Mouse (Mus musculus) gastrocnemius, postnatal 4 days (tissue): ENCODE measurements around the gene Psmd3. TPM values are rescaled to one million over a fixed set of nuclear protein-coding genes. Genes with fewer than 3 reads are reported as not detected.
"Not testable (repeated sequence)": the region's sequence is repeated elsewhere in the genome, so short reads cannot be mapped to it uniquely, and the experiment has no call there.

Source experiments
- DNase-seq, 2 experiments: peaks; one replicate each; pipeline ENCODE4 v3.0.0; 2021 to 2022; ENCODE audit warnings: low spot score in 2 of 2, mixed read lengths in 2 of 2
- total RNA-seq, 2 experiments: library from RNA; stranded (reverse); gene quantifications; 2 replicates each; pipeline ENCODE4 v1.2.3; 2021

Psmd3 gene
- total RNA-seq, 2 experiments from 2014 or later: 130 to 140 TPM

DNA sequence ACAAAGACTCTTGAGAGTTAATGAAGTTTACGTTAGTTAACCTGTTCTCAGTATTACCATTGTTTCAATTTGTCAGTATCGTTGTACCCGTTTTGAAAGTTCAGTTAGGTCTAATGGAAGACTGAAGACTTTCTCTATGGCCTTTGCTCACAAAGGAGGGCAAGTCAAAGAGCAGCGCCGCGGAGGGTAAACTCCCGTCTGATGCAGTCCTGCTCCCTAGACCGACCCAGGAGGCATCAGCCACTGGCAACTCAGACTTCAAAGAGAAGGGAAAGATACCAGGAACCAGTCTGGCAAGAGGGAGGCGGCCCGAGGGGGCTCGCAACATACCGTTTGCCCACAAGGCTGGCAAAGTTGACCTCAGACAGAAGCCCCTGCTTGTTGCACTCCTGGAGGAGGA, 31.3 kb downstream of the Psmd3 start:
- DNase-seq: no peak

DNA sequence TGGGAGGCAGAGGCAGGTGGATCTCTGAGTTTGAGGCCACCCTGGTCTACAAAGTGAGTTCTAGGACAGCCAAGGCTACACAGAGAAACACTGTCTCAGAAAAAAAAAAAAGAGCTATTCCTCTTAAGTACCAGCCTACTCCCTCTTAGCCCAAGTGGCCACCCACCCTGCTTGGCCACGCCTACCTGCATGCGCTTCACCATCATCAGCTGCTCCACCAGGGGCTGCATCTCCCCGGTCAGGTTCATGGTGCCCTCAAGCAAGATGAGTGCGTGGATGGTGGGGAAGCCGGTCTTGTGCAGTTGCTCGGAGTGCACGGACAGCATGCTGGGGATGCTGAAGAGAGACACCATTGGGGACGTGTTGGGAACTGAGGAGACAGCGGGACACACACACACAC, 33.6 kb downstream of the Psmd3 start:
- no peak for DNase-seq

DNA sequence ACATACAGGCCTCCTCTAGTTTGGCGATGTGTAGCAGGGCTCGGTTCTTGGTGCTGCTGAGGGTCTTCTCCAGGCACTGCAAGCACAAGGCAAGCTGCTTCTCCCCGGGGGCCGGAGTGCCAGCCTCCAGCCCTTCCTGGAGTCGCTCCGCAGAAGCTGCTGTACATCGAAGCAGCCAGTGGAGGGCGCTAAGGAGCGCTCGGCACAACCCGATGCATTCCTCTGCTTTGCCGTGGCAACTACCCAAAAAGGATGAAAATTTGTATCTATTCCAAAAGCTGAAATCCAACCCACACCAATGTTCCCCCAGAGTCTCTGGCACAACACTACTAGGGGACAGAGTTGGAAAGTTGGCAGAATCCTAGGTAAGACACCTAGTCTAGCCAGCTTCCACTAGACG, 35.5 kb downstream of the Psmd3 start:
- peak; percentile 75 to 84 for DNase-seq

DNA sequence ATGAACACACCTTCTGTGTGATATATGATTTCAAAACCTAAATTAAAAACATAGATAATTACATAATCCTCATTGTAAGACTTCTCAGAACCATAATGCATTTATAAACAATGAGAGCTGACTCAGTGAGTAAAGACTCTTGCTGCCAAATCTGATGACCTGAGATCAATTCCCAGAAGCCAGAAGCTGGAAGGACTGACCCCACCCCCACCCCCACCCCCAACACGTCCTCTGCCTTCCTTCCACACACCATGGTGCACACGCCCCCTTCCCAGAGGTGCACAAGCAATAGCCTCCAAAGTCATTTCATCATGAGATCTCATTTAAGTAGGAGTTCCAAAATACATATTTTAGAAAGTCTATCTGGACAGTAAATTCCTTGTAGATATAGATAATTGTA, 38.4 kb downstream of the Psmd3 start:
- no peak for DNase-seq

DNA sequence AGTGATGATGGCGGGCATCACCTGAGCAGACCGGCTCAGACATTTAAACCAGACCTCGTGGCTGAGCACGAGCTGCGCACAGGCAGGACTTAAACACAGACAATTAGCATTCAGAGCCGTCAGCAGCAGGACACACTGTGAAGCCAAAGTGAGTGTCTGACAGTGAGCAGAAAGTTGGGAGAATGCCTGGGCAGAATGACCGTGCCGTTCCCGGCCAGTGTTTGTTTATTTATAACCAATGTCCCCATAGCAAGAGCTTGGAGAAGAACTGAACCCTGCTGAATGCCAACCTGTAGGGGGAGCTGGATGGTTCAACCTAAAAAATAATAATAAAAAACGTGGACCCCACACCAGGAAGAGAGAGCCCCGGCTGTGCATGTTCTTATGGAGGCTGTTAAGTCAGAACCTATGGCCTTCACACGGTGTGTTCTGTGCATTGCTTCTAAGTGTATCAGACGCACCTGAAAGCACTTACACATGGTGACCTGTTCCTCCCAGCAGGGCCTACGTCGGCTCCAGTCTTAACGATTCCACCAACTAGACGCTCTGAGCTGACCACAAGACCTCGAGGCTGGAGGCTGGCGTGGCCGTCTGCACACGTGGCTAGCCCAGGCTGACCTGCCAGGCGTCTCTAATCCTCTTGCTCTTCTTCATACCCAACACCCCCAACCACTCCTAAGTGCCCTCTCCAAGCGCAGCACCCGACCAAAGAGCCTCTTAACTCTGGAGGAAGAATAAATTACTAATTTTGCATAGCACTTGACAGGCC, 39.3 kb downstream of the Psmd3 start:
- peak in 1 of 2 experiments; percentile 77 for DNase-seq

DNA sequence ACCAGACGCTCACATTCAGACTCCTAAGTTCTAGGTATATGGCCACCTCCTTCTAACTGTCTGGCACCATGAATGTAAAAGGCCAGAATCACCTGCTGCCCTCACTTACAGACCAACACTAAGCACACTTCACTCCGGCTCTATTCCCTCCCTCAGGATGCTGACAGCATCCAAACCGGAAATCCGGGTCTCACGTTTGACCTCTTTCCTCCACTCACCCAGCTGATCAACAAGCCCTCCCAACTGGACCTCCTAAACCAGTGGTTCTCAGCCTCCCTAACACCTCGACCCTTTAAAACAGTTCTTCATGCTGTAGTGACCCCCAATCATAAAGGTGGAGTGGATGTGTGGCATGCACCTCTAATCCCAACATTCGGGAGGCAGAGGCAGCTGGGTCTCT, 40.7 kb downstream of the Psmd3 start:
- DNase-seq: no peak

DNA sequence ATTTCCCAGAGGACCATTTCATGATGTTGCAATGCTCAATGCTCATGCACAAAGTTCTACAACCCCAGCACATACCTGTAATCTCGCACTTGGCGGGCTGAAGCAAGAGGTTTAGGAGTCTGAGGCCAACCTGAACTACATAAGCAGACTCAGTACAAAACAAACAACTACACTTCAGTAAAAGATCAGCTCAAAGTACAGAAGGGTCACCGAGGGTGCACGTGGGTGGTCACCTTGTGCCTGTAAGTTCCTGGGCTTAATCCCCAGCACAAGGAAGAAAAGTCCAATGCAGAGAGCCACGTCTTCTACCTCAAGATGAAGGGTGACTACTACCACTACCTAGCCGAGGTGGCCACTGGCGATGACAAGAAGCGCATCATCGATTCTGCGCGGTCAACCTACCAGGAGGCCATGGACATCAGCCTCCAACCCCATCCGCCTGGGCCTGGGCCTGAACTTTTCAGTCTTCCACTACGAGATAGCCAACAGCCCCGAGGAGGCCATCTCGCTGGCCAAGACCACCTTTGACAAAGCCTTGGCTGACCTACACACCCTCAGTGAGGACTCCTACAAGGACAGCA, 43.7 kb downstream of the Psmd3 start:
- no peak for DNase-seq

DNA sequence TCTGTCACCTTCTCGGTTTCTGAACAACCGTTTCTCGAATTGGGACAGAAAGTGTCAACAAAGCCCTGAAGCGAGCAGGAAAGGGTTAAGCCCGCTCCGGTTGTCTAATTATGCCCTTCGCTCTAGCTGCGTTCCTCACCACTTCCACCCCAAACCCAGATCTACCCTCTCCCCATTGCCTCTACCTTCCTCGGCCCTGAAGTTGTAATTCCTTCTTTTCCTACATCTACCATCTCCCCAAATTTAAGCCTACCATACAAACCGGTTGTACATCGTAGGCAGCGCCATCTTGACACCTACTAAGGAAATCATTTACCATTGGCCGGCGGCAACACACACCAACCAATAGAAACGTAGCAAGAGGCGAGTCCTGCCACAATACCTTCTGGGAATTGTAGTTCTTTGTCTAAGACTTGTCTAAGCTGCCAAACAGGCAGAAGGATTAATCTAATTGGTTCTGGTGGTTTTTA, 46.8 kb downstream of the Psmd3 start, which contains the start of gene Med24:
TSS of gene Med24 (minus strand) at position 317 of the 470 bp plus-strand sequence.
- peak in 1 of 2 experiments; percentile 73 for DNase-seq

DNA sequence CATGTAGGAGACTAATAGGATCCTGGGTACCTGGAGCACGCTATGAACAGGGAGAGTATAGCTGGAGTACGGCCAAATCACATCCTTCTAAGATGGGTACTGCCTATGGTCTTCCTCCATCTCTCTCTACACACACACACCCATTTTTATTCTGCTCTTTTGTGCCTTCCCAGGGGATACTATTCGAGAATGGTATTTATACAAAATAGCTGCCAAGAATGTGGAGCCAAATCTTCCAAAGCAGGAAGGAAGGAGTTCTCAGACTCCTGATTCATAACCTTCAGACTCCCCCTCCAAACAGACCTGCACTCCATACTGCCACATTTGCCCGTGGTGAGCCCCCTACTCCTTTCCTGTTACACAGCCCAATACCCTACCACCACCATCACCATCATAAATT, 48.4 kb downstream of the Psmd3 start:
- no peak for DNase-seq

DNA sequence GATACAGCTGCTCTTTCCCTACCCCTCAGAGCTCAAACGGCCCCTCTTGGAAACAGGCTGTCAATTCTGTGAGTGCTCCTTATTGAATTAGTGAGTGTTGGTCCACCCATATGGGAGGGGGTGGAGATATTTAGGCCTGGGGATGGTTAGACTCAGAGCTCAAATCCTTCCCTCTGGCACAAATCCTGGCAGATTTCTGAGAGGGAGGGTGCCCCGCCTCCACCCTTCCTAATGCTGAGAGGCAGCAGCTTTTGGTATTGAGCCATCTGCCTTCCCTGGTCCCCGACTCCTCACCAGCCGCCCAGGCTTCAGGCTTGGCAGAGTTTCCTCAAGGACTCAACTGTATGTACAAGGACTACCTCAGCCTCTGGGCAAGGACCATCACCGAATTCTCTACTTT, 48.8 kb downstream of the Psmd3 start:
- DNase-seq: peak in 1 of 2 experiments; percentile 11

DNA sequence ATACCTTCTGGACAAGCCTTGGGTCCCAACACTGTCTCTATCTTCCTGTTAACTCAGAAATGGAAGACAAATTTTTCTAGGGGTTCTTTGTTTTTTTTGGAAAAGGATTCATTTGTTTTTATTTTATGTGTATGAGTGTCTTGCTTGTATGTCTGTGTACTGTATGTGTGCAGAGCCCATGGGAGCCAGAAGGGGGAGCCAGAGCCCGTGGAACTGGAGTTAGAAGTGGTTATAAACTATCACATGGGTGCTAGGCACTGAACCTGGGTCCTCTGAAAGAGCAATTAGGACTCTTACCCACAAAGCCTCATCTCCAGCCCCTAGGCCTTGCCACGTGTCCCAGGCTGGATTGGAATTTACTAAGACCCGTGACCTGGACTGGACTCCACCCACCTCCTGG, 51.7 kb downstream of the Psmd3 start:
- DNase-seq: no peak

DNA sequence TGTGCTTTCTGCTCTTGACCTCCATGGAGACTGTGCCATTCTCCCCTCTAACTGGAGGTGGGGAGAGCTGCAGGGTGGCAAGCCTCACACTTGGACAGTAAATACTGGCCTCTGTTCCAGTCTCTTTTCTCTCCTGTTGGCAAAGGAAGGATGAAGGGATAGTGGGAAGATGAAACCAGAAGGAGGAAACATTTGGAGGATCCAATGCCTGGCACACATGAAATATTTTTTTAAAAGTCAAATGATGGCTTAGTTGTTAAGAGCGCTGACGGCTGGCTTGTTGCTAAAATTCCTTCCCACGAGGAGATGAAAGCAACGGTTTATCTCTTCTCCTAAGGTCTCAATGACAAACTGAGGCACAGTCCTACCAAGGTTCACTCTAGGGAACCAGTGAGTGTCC, 52.8 kb downstream of the Psmd3 start:
- DNase-seq: no peak

DNA sequence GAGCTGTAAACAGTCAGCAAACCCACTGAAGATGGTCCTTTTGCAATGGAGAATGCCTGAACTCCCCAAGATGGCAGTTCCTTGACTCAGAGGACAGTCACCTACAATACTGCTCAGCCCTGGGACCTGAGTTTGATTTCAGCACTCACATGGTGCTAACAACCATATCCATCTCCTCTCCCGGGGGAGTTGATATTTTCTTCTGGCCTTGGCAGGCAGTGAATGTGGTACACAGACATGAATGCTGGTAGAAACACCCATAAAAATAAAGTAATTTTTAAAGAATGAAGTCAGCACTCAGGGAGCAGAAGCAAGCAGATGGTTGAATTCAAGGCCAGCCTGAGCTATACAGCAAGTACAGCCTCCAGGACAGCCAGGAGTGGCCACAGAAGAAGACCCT, 53.8 kb downstream of the Psmd3 start:
- DNase-seq: no peak

DNA sequence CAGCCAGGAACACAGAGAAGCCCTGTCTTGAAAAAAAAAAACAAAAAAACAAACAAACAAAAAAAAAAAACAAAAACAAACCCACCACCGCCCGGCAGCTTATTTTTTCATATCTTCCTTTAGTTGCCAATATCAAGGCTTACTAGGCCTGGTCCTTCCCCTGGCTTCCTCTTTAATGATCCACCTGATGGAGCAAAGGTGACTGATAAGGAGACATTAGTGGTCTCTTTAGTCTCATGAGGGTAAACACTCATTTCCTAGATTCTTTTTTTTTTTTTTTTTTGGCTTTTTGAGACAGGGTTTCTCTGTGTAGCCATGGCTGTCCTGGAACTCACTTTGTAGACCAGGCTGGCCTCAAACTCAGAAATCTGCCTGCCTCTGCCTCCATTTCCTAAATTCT, 54.9 kb downstream of the Psmd3 start:
- not testable (repeated sequence) for DNase-seq

DNA sequence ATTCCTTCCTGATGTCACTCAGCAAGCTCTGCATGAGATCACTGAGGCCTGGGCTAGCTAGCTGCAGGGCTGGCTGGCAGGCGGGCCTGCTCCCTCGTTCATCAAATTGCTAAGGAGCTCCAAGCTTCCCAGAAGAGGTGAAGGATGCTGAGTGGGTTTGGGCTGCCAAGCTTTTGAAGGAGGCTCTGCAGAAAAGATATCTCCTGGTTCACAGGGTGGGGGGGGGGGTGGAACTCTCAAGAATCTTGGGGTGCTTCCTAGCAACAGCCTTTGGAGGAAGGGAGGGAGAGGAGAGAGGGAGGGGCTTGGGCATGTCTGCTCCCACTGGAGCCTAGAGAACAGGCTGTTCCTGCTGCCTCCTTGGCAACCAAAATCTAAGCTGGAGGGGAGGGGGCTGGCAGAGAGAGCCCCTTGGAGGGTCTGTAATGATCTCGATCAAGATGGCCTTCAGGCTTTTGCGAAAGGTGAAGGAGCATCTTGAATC, 56.1 kb downstream of the Psmd3 start:
- DNase-seq: no peak

DNA sequence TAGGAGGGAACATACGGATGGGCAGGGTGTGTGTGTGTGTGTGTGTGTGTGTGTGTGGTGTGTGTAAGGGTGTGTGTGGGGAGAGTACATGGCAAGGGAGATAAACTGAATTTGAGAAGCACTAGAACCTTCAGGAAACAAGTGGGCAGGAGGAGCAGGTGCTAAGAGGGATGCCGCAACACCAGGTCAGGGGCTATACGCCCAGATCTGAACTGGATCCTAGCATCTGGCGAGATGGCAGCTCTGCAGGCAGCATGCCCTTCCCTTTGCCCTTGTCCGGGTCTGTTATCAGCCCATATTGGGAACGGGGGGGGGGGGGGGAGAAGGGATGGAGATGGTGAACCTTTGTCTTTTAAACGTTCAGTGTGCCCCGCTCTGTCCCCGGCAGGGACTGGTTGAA, 56.6 kb downstream of the Psmd3 start:
- DNase-seq: no peak

DNA sequence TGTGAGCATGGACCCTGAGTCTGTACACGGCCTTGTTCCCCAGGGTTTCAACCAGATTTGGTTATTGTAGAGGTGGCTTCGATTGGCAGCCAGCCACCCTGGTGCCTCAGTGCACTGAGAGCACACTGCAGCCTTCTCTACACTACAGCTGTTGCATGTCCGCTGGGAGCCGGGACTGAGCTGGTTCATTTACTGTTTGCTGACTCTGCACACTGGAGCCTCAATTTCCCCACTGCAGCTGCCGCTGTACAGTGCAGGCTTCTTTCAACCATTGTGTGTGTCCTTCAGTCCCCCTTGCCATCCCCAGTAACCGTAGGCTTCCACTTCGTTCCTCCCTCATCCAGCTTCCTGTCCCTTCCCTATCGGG, 57.7 kb downstream of the Psmd3 start:
- peak in 1 of 2 experiments; percentile 38 for DNase-seq

DNA sequence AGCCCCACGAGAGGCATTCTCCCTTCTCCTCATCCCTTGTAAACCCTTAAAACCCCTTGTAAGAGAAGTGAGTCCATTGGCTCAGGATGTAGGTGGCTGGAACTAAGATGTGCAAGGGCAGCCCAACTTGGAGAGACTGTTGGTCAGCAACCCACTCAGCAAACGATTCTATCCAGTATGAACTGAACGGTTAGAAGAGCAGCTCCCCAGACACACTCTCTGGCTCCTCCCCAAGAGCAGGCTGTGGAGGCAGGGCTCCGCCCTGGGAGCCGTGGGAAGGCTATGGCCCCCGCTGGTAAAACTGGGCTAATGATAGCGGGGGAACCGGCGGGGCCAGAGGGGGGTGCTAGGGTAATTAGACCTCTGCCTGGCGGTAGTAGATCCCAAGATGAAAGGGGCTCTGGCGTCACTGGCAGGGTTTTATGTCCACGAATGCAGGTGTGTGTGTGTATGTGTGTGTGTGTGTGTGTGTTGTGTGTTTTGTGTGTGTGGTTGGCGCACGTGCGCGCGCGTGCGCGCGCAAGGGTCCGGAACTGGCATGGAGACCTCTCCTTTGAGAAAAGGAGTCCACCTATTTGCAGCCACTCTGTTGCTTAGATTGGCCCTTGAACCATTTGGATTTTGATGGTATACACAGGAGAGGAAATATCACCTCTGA, 58.2 kb downstream of the Psmd3 start, which contains the start of gene Thra:
TSS of gene Thra (plus strand) at position 246 of the 658 bp plus-strand sequence.
- peak in 1 of 2 experiments; percentile 81 for DNase-seq

DNA sequence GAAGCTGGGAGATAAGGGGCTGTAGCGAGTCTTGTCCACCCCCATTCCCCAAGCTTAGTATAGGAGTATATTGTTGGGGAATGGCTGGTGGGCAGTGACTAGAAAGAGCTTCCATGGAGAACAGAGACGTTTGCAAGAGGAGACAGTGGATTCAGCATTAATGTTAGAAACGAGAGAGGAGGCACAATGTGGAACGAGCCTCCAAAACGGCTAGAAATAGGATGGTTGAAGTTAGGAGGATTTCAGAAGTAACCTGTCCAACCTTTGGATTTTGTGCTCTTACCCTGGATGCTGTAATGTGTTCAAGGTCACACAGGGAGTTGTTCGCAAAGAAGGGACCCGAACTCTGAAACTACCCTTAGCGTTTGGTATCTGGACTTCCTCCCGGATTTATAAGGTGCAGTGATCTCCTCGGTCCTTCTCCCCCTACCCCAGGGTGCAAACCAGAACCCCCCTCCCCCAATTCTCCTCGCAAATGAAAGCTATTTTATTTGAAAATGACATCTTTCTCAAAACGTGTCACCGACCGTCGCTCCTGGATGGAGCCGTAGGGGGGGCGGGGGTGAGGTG, 58.8 kb downstream of the Psmd3 start:
- DNase-seq: no peak

DNA sequence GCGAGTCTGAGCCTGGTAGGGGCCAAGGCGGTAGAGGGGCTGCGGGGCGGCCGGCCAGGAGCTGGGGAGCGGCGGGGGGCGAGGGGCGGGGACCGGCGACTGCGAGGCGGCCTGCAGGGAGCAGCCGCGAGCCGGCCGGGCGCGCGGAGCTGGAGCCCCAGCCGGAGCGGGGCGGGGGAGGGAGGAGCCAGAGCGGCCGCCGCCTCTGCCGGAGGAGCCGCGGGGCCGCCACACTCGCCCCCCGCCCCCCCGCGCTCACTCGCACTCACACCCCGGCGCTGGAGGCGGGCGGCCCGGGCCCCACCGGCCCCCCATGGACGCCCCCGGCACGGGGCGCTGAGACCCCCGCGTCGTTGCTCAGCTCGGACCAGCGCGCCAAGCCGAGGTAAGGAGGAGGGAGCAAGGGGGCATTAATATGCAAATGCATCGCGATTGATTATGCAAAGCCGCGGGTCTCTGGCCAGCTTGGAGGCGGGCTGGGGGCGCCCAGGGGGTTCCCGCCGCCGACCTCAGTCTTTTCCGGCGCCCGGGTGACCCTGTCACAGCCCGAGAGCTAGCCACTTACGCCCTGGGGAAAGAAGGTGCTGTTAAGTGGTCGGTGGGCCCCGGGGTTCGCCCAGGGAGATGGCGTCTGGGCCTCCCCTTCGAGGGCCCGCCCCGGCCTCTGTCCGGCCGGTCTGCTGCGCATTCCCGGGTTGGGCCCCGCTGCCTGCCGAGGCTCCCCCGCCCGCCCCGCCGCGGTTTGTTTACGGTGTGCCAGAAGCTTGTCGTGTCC, 59.5 kb downstream of the Psmd3 start:
- DNase-seq: peak; percentile 77 to 87
